Mouse (Mus musculus): ENCODE measurements at regions not wholly inside any gene's neighbourhood (a gene's known extent, or its start where the extent isn't known, plus 50 kb on each side); places are given as distances from the start of the nearest gene placed in this dataset.

DNA sequence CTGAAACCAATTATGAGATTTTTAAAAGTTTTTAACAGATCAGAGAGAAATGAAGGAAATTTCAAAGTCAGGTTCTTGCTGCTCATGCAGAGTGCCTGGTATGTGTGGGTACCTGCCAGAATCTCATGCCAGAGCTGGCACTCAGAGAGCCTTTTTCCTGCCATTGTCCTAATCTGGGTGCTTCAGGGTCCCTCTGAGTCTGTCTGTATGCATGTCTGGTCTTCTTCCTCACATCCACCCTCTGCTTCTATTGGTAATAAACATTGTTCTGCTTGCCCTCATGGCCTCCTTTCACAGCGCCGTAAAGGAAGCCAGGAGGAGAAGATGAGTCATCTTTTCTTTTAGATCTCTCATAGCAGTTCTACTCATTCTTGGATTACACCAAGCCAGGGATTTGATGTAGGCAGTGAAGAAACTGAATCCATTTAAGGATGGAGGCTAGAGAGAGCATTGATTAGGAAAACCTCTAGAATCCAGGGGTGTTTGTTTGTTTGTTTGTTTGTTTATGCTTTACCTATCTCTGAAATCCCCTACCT is 55.8 kb upstream of the Bmper start:
- H3K9ac ChIP-seq (ENCODE audit: low read depth, low read length) = no peak overlapping the region

DNA sequence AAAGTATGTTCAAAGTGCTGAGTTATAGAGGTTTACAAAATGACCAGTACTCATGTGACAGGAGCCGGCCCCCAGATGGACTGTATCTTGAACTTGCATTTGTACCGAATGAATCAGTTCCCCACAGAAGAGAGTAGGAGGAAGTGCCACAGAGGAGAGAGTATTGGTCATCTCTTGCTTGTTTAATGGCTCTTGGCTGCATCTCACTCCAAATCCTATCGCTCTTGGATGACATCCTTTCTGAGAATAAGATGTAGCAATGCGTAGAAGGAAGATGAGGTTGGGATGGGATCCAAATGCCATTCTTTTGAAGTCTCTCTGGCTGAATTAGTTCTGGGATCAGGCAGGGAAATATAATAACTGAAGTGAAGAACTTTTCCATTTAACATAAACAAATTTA is 55.2 kb upstream of the Bmper start:
- 75% methylated on average over 4 of the region's 4 CpGs for WGBS
- ATAC-seq (replicated peaks; ENCODE audit: low FRiP score) = no peak

More for the DNA sequence above, 55.8 kb upstream of the Bmper start:
- no peak overlapping the region for H3K27ac ChIP-seq (ENCODE audit: low read depth, low read length)
- H3K9me3 ChIP-seq (ENCODE audit: control insufficient read depth, low read length) = no peaks in the 10 kb centered on the region
- no peaks in the 10 kb centered on the region for H3K27me3 ChIP-seq (replicated peaks; ENCODE audit: control insufficient read depth, insufficient read depth, low read length)
- no peak overlapping the region for H3K4me3 ChIP-seq (ENCODE audit: low read depth, low read length)
- no peaks in the 10 kb centered on the region for H3K36me3 ChIP-seq (ENCODE audit: control insufficient read depth, insufficient read depth, low read length)
- ATAC-seq (replicated peaks; ENCODE audit: low FRiP score) (no peak), DNase-seq (ENCODE audit: low spot score) (no peak)
- H3K4me1 ChIP-seq (replicated peaks; ENCODE audit: control insufficient read depth, insufficient read depth, low read length) = no peaks in the 10 kb centered on the region
- H3K4me2 ChIP-seq = no peak overlapping the region
- WGBS = 50% methylated on average over 2 of the region's 2 CpGs

DNA sequence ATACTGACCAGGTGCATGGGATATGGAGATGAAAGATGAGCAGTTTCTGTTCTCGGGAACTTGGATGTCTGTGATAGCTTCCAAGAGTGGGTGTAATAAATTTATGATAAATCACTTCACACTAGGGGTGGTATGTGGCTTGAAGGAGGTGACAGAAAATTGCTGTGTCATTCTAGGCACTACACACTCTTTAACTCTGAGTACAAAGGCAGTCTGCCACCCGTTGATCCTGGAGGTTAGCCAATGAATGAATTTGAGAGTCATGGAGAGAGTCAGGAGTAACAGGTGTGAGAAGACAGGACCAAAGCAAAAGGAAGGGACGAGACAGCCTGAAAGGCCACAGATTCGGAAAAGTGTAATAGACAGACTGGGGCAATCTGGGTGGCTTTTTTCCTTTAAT is 54.7 kb upstream of the Bmper start:
- DNase-seq (ENCODE audit: low spot score) = no peak
- no peak overlapping the region for H3K4me2 ChIP-seq
- no peak for ATAC-seq (replicated peaks; ENCODE audit: low FRiP score)
- H3K9me3 ChIP-seq (ENCODE audit: control insufficient read depth, low read length) = no peaks in the 10 kb centered on the region
- no peak overlapping the region for H3K4me3 ChIP-seq (ENCODE audit: low read depth, low read length)
- H3K36me3 ChIP-seq (ENCODE audit: control insufficient read depth, insufficient read depth, low read length) = no peaks in the 10 kb centered on the region
- H3K9ac ChIP-seq (ENCODE audit: low read depth, low read length) = no peak overlapping the region
- H3K4me1 ChIP-seq (replicated peaks; ENCODE audit: control insufficient read depth, insufficient read depth, low read length) = no peaks in the 10 kb centered on the region
- H3K27me3 ChIP-seq (replicated peaks; ENCODE audit: control insufficient read depth, insufficient read depth, low read length) = no peaks in the 10 kb centered on the region
- no peak overlapping the region for H3K27ac ChIP-seq (ENCODE audit: low read depth, low read length)
- 68% methylated on average over 4 of the region's 4 CpGs for WGBS

More for the DNA sequence above, 55.2 kb upstream of the Bmper start:
- no peaks in the 10 kb centered on the region for H3K27me3 ChIP-seq (replicated peaks; ENCODE audit: control insufficient read depth, insufficient read depth, low read length)
- H3K4me1 ChIP-seq (replicated peaks; ENCODE audit: control insufficient read depth, insufficient read depth, low read length) = no peaks in the 10 kb centered on the region
- H3K4me2 ChIP-seq = no peak overlapping the region
- no peaks in the 10 kb centered on the region for H3K9me3 ChIP-seq (ENCODE audit: control insufficient read depth, low read length)
- DNase-seq (ENCODE audit: low spot score) = no peak
- H3K27ac ChIP-seq (ENCODE audit: low read depth, low read length) = no peak overlapping the region
- no peak overlapping the region for H3K9ac ChIP-seq (ENCODE audit: low read depth, low read length)
- H3K4me3 ChIP-seq (ENCODE audit: low read depth, low read length) = no peak overlapping the region
- H3K36me3 ChIP-seq (ENCODE audit: control insufficient read depth, insufficient read depth, low read length) = no peaks in the 10 kb centered on the region

DNA sequence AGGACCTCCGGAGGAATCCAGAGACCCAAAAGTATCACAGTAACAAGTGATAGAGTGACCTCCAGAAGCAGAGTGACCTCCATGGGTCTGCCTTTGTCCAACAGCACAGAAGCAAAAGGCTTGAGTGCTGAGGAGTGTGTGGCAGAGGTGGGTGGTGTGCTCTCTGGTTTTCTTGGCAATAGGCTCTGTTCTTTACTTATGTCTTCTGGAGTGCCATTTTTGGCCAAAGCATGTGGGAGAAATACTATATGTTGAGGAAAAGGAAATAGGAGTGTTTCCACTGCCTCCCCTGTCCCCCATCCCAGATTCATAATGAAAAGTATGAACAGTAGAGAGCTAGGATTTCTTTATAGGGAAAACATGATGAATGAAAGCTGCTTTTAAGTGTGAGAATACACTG is 51.5 kb upstream of the Bmper start:
- no peak overlapping the region for H3K4me3 ChIP-seq (ENCODE audit: low read depth, low read length)
- no peaks in the 10 kb centered on the region for H3K9me3 ChIP-seq (ENCODE audit: control insufficient read depth, low read length)
- DNase-seq (ENCODE audit: low spot score) = no peak
- no peak overlapping the region for H3K27ac ChIP-seq (ENCODE audit: low read depth, low read length)
- H3K4me2 ChIP-seq = no peak overlapping the region
- H3K36me3 ChIP-seq (ENCODE audit: control insufficient read depth, insufficient read depth, low read length) = no peaks in the 10 kb centered on the region
- no peak for ATAC-seq (replicated peaks; ENCODE audit: low FRiP score)
- no peaks in the 10 kb centered on the region for H3K4me1 ChIP-seq (replicated peaks; ENCODE audit: control insufficient read depth, insufficient read depth, low read length)
- H3K9ac ChIP-seq (ENCODE audit: low read depth, low read length) = no peak overlapping the region
- WGBS = 94% methylated on average over 1 of the region's 1 CpGs
- H3K27me3 ChIP-seq (replicated peaks; ENCODE audit: control insufficient read depth, insufficient read depth, low read length) = no peaks in the 10 kb centered on the region

All from liver, embryonic 11.5 days (tissue).